Mouse (Mus musculus) Patski (cell line): ENCODE data around the gene Hnrnpr. TPM values are rescaled to one million over a fixed set of nuclear protein-coding genes. Genes with fewer than 3 reads are reported as not detected.

Experiments
- ATAC-seq: fragments of 100-300 bp; one replicate; pipeline ENCODE4 v1.8.0; 2021
- CTCF ChIA-PET: fragments of 350-600 bp; sonication (Branson Sonifier 250); formaldehyde crosslinking; loops from one replicate; lab custom pipeline; 2022; ENCODE audit warnings: inconsistent platforms; lab: Charles Lee
- POLR2A ChIA-PET: fragments of 350-600 bp; sonication (Branson Sonifier 250); formaldehyde crosslinking; loops from one replicate; lab custom pipeline; 2022; ENCODE audit warnings: antibody characterized with exemption, inconsistent platforms; lab: Charles Lee
- DNase-seq: peaks from one replicate; pipeline ENCODE4 v3.0.0-alpha.2; 2011; ENCODE audit warnings: low read depth, low spot score
- H3K27me3 ChIP-seq: fragments of 371-371 bp; one replicate; pipeline ENCODE4 v1.5.1; 2021
- CTCF ChIP-seq: fragments of 100-300 bp; IDR thresholded peaks from one replicate; pipeline ENCODE4 v1.5.1; 2021
- in situ Hi-C: fragments of 300-500 bp; cut with MboI; formaldehyde crosslinking; loops from 3 replicates; pipeline ENCODE4 v1.11.1; 2018; ENCODE audit warnings: low pct_unique_long_range_greater_than_20kb, mixed read lengths
- polyA plus RNA-seq: library from polyadenylated mRNA; unstranded; gene quantifications from one replicate; pipeline ENCODE4 v1.2.3, GENCODE M21; 2021

Hnrnpr gene
- polyA plus RNA-seq: 70.2 TPM

GRCm38 (mm10) chr4:136310229-136311041 is at the start of gene Hnrnpr:
Gene Hnrnpr, plus strand, starts transcription at chr4:136310942.
- peak; percentile 97 for ATAC-seq
- CTCF ChIA-PET: no interaction called here
- peak; percentile 82 for DNase-seq

GRCm38 (mm10) chr4:136261912-136262311 is 48.8 kb upstream of the Hnrnpr start:
- ChIA-PET POLR2A (no interaction called here), CTCF (interaction anchor here (2.7 kb wide), 1 partner anchor 62 kb away, joined by 18 read pairs; no protein-coding TSS in a partner anchor)
- DNase-seq (no peak), ATAC-seq (no peak)
- in situ Hi-C loops: loop anchor here (5.0 kb wide), 1 partner anchor 60 kb away; no protein-coding TSS in a partner anchor
- no peak for TF ChIP-seq CTCF
- no peaks in the 10 kb centered on the region for H3K27me3 ChIP-seq

More at GRCm38 (mm10) chr4:136310229-136311041, at the start of gene Hnrnpr:
- in situ Hi-C loops: no loop called here
- TF ChIP-seq CTCF: no peak
- no peaks in the 10 kb centered on the region for H3K27me3 ChIP-seq
- POLR2A ChIA-PET: interaction anchor here (0.6 kb wide), 1 partner anchor 29 kb away, joined by 4 read pairs; no protein-coding TSS in a partner anchor

- ATAC-seq: no peak
- no peak for TF ChIP-seq CTCF
- no peak for DNase-seq
- H3K27me3 ChIP-seq: no peaks in the 10 kb centered on the region
- ChIA-PET CTCF (interaction anchor here (0.7 kb wide), 1 partner anchor 61 kb away, joined by 3 read pairs; no protein-coding TSS in a partner anchor), POLR2A (no interaction called here)
- in situ Hi-C loops: loop anchor here (5.0 kb wide), 1 partner anchor 59 kb away; no protein-coding TSS in a partner anchor
Observed at GRCm38 (mm10) chr4:136263555-136263954, 47.2 kb upstream of the Hnrnpr start.

GRCm38 (mm10) chr4:136266716-136267343 is 43.9 kb upstream of the Hnrnpr start:
- POLR2A ChIA-PET: no interaction called here
- in situ Hi-C loops: no loop called here
- no peak for TF ChIP-seq CTCF
- H3K27me3 ChIP-seq: no peaks in the 10 kb centered on the region
- CTCF ChIA-PET: interaction anchor here (0.8 kb wide), 1 partner anchor 57 kb away, joined by 3 read pairs; no protein-coding TSS in a partner anchor
- DNase-seq (no peak), ATAC-seq (no peak)

- no peak for DNase-seq
- in situ Hi-C loops: no loop called here
- CTCF ChIA-PET: no interaction called here
- no peaks in the 10 kb centered on the region for H3K27me3 ChIP-seq
- POLR2A ChIA-PET: no interaction called here
- TF ChIP-seq CTCF: no peak
- no peak for ATAC-seq
Observed at GRCm38 (mm10) chr4:136268912-136269311, 41.8 kb upstream of the Hnrnpr start.

- POLR2A ChIA-PET: no interaction called here
- CTCF ChIA-PET: interaction anchor here (0.6 to 1.5 kb wide), 2 partner anchors 36 to 54 kb away, joined by 3 to 6 read pairs; no protein-coding TSS in a partner anchor
- in situ Hi-C loops: no loop called here
- ATAC-seq (no peak), DNase-seq (no peak)
- no peaks in the 10 kb centered on the region for H3K27me3 ChIP-seq
- TF ChIP-seq CTCF: no peak
Observed at GRCm38 (mm10) chr4:136270648-136271047, 40.1 kb upstream of the Hnrnpr start.

GRCm38 (mm10) chr4:136281097-136281496 is 29.6 kb upstream of the Hnrnpr start:
- no peak for DNase-seq
- no peak for TF ChIP-seq CTCF
- no peak for ATAC-seq
- ChIA-PET POLR2A (no interaction called here), CTCF (no interaction called here)
- H3K27me3 ChIP-seq: no peaks in the 10 kb centered on the region
- in situ Hi-C loops: no loop called here

- POLR2A ChIA-PET: interaction anchor here (0.7 kb wide), 1 partner anchor 684 kb away, joined by 3 read pairs; no protein-coding TSS in a partner anchor
- DNase-seq (no peak), ATAC-seq (no peak)
- CTCF ChIA-PET: no interaction called here
- no peaks in the 10 kb centered on the region for H3K27me3 ChIP-seq
- in situ Hi-C loops: no loop called here
- TF ChIP-seq CTCF: no peak
Observed at GRCm38 (mm10) chr4:136281611-136282010, 29.1 kb upstream of the Hnrnpr start.

GRCm38 (mm10) chr4:136282621-136283480 is 27.9 kb upstream of the Hnrnpr start:
- ChIA-PET CTCF (no interaction called here), POLR2A (no interaction called here)
- H3K27me3 ChIP-seq: no peaks in the 10 kb centered on the region
- TF ChIP-seq CTCF: no peak
- ATAC-seq (no peak), DNase-seq (no peak)
- in situ Hi-C loops: no loop called here

GRCm38 (mm10) chr4:136283783-136284182 is 27.0 kb upstream of the Hnrnpr start:
- no peak for TF ChIP-seq CTCF
- DNase-seq (no peak), ATAC-seq (no peak)
- no peaks in the 10 kb centered on the region for H3K27me3 ChIP-seq
- in situ Hi-C loops: no loop called here
- ChIA-PET CTCF (no interaction called here), POLR2A (no interaction called here)
